ENCODE assay signal across 20 mouse cellular contexts in the genomic region with DNA sequence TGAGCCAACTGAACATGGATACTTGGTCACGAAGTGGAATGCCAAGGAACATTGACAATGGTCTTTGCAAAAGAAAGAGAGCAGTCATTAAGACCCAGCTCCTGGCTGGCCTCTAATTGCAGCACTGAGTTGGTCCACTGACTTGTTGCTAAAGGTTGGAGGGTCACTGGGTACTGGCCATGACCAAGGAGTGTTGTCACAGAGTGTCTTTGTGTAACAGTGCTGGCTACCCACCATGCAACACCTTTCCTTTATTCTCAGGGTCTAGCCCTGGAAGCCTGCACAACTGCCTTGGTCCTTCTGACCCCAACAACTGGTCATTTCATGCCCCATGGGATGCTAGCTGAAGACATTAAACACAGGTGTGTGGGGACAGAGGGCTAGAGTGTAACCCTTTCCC.
"Had no signal": no experiment of that assay in that cellular context is flagged by ENCODE, and none has a peak within 500 bp of the region (broad histone marks: within the 10 kb centered on the region; RNA-seq: fewer than 3 reads in every experiment).

No protein-coding gene starts in this region.

- H3K4me3 ChIP-seq: intestine, embryonic 15.5 days; limb, embryonic 15.5 days; midbrain, embryonic 12.5 days; midbrain, embryonic 15.5 days; neural tube, embryonic 12.5 days; neural tube, embryonic 15.5 days; stomach, embryonic 15.5 days had no signal

- H3K27me3 ChIP-seq: intestine, embryonic 15.5 days; limb, embryonic 15.5 days; midbrain, embryonic 12.5 days; midbrain, embryonic 15.5 days; neural tube, embryonic 12.5 days; neural tube, embryonic 15.5 days; stomach, embryonic 15.5 days had no signal

- H3K27ac ChIP-seq: intestine, embryonic 15.5 days; limb, embryonic 15.5 days; liver, embryonic 14.5 days; macrophage; midbrain, embryonic 12.5 days; midbrain, embryonic 15.5 days; neural tube, embryonic 12.5 days; neural tube, embryonic 15.5 days; stomach, embryonic 15.5 days had no signal

- H3K9me3 ChIP-seq: intestine, embryonic 15.5 days; limb, embryonic 15.5 days; midbrain, embryonic 12.5 days; midbrain, embryonic 15.5 days; neural tube, embryonic 12.5 days; neural tube, embryonic 15.5 days; stomach, embryonic 15.5 days had no signal

- ATAC-seq: intestine, embryonic 15.5 days; liver, postnatal 0 days; lung, postnatal 0 days; midbrain, embryonic 15.5 days had no signal

- H3K4me2 ChIP-seq: intestine, embryonic 15.5 days; limb, embryonic 15.5 days; liver, embryonic 11.5 days; lung, embryonic 14.5 days; midbrain, embryonic 12.5 days; midbrain, embryonic 15.5 days; neural tube, embryonic 12.5 days; neural tube, embryonic 15.5 days; stomach, embryonic 15.5 days had no signal

- DNase-seq: kidney, adult 18-20 months; kidney, postnatal 36 days; left cerebral cortex, postnatal 4 days; liver, postnatal 0 days; lung, embryonic 14.5 days; retina, postnatal 1 day; right cerebral cortex, postnatal 25 days; spleen, adult 18-20 months; thymus, postnatal 25 days had no signal

- H3K9ac ChIP-seq: intestine, embryonic 15.5 days; limb, embryonic 15.5 days; liver, embryonic 14.5 days; liver, postnatal 0 days; lung, embryonic 14.5 days; midbrain, embryonic 12.5 days; midbrain, embryonic 15.5 days; neural tube, embryonic 12.5 days; neural tube, embryonic 15.5 days; stomach, embryonic 15.5 days had no signal

- H3K36me3 ChIP-seq: intestine, embryonic 15.5 days; limb, embryonic 15.5 days; midbrain, embryonic 12.5 days; midbrain, embryonic 15.5 days; neural tube, embryonic 12.5 days; neural tube, embryonic 15.5 days; stomach, embryonic 15.5 days had no signal

- H3K4me1 ChIP-seq: intestine, embryonic 15.5 days; midbrain, embryonic 12.5 days; midbrain, embryonic 15.5 days; neural tube, embryonic 12.5 days; stomach, embryonic 15.5 days had no signal
